Mouse (Mus musculus) cortical plate, adult 2 months (tissue): ENCODE data around the gene Mau2. TPM values are rescaled to one million over a fixed set of nuclear protein-coding genes. Genes with fewer than 3 reads are reported as not detected.

ENCODE experiments used
- H3K27ac ChIP-seq: fragments of 200-500 bp; 2 replicates; pipeline ENCODE4 v1.5.1; 2012; ENCODE audit warnings: low read length, control low read depth, inconsistent platforms; ENCODE audit not compliant: insufficient read depth
- H3K4me1 ChIP-seq: fragments of 200-500 bp; 2 replicates; pipeline ENCODE4 v1.6.1; 2011; ENCODE audit warnings: low read length; ENCODE audit not compliant: control insufficient read depth, insufficient read depth
- H3K4me3 ChIP-seq: fragments of 200-500 bp; 2 replicates; pipeline ENCODE4 v1.5.1; 2011; ENCODE audit warnings: mild to moderate bottlenecking, low read length, control low read depth; ENCODE audit not compliant: insufficient read depth
- CTCF ChIP-seq: fragments of 200-500 bp; IDR thresholded peaks from 2 replicates; pipeline ENCODE4 v1.5.1; 2011; ENCODE audit warnings: mild to moderate bottlenecking, control low read depth, low read length; ENCODE audit not compliant: insufficient read depth; ENCODE audit errors: extremely low read depth
- POLR2A ChIP-seq: fragments of 200-500 bp; IDR thresholded peaks from 2 replicates; pipeline ENCODE4 v1.6.1; 2011; ENCODE audit warnings: mild to moderate bottlenecking, low read length, control low read depth; ENCODE audit not compliant: insufficient read depth; ENCODE audit errors: extremely low read depth
- polyA plus RNA-seq: library from polyadenylated mRNA; depleted of rRNA; stranded (reverse); fragments of >200 nt; gene quantifications from 2 replicates; pipeline ENCODE4 v1.2.3, GENCODE M21; 2012; rRNA removed

Mau2 gene
- polyA plus RNA-seq, 1 experiment = 80.5 TPM

GRCm38 (mm10) chr8:69978456-69978855 is 64.1 kb downstream of the Mau2 start:
- Histone ChIP-seq H3K4me1 (no peaks in the 10 kb centered on the region), H3K4me3 (no peak overlapping the region), H3K27ac (no peak overlapping the region)
- no peak for TF ChIP-seq POLR2A
- TF ChIP-seq CTCF = no peak

GRCm38 (mm10) chr8:69974806-69975205 is 67.7 kb downstream of the Mau2 start:
- peak overlapping the region; percentile 68 for H3K4me3 ChIP-seq
- TF ChIP-seq CTCF (no peak), POLR2A (no peak)
- H3K27ac ChIP-seq = no peak overlapping the region
- peaks cover 1% of the 10 kb centered on the region; the same call in 1 of the 2 replicates for H3K4me1 ChIP-seq

GRCm38 (mm10) chr8:69974194-69974614 is 68.3 kb downstream of the Mau2 start:
- Histone ChIP-seq H3K27ac (0 out of 2 replicates have a peak overlapping the region, but pooled peaks have one; percentile 10), H3K4me3 (peak overlapping the region; percentile 68), H3K4me1 (peaks cover 1% of the 10 kb centered on the region; the same call in 1 of the 2 replicates)
- TF ChIP-seq POLR2A = peak; percentile 48; the same call in 1 of the 2 replicates
- no peak for TF ChIP-seq CTCF

GRCm38 (mm10) chr8:69973442-69974161 is 68.9 kb downstream of the Mau2 start:
- H3K27ac ChIP-seq = no peak overlapping the region
- peaks cover 1% of the 10 kb centered on the region; the same call in 1 of the 2 replicates for H3K4me1 ChIP-seq
- no peak for TF ChIP-seq POLR2A
- no peak for TF ChIP-seq CTCF
- H3K4me3 ChIP-seq = peak overlapping the region; percentile 68

GRCm38 (mm10) chr8:69973063-69973441 is 69.5 kb downstream of the Mau2 start:
- Histone ChIP-seq H3K4me3 (peak overlapping the region; percentile 68), H3K4me1 (peaks cover 1% of the 10 kb centered on the region; the same call in 1 of the 2 replicates), H3K27ac (no peak overlapping the region)
- TF ChIP-seq POLR2A (no peak), CTCF (no peak)

GRCm38 (mm10) chr8:69970880-69971279 is 71.7 kb downstream of the Mau2 start:
- Histone ChIP-seq H3K4me1 (peaks cover 1% of the 10 kb centered on the region; the same call in 1 of the 2 replicates), H3K27ac (no peak overlapping the region), H3K4me3 (no peak overlapping the region)
- TF ChIP-seq CTCF = no peak
- TF ChIP-seq POLR2A = no peak

GRCm38 (mm10) chr8:69967291-69967933 is 75.1 kb downstream of the Mau2 start:
- Histone ChIP-seq H3K4me3 (no peak overlapping the region), H3K4me1 (0 out of 2 replicates have a peak, but pooled peaks cover 1% of the 10 kb centered on the region), H3K27ac (no peak overlapping the region)
- TF ChIP-seq POLR2A = no peak

Other genes with a start within 250 kb of the Mau2 start
- 15.7 and 16.1 TPM in 2 replicates for gene Gmip, start 234.1 kb downstream of the Mau2 start, polyA plus RNA-seq
- 0.53 and 0.54 TPM in 2 replicates for gene Lpar2, start 220.3 kb downstream of the Mau2 start, polyA plus RNA-seq
- 32.0 and 35.4 TPM in 2 replicates for gene Pbx4, start 210.2 kb downstream of the Mau2 start, polyA plus RNA-seq
- 0.89 and 1.4 TPM in 2 replicates for gene Cilp2, start 155.0 kb downstream of the Mau2 start, polyA plus RNA-seq
- gene Tssk6, start 140.6 kb downstream of the Mau2 start, polyA plus RNA-seq = 0.29 and 0.40 TPM in 2 replicates
- 182 and 184 TPM in 2 replicates for gene Ndufa13, start 140.2 kb downstream of the Mau2 start, polyA plus RNA-seq
- gene Yjefn3, start 140.0 kb downstream of the Mau2 start, polyA plus RNA-seq = 34.2 and 35.7 TPM in 2 replicates
- 21.1 and 24.3 TPM in 2 replicates for gene Gatad2a, start 46.4 kb downstream of the Mau2 start, polyA plus RNA-seq
- 34.5 and 37.4 TPM in 2 replicates for gene Sugp1, start 79 bp upstream of the Mau2 start, polyA plus RNA-seq
- 4.8 and 6.4 TPM in 2 replicates for gene Tm6sf2, start 30.2 kb upstream of the Mau2 start, polyA plus RNA-seq
- gene Hapln4, start 40.7 kb upstream of the Mau2 start, polyA plus RNA-seq = 65.4 and 69.9 TPM in 2 replicates
- gene Ncan, start 78.1 kb upstream of the Mau2 start, polyA plus RNA-seq = 79.0 and 82.5 TPM in 2 replicates
- gene Nr2c2ap, start 88.6 kb upstream of the Mau2 start, polyA plus RNA-seq = 22.5 and 25.2 TPM in 2 replicates
- 18.0 and 18.5 TPM in 2 replicates for gene Rfxank, start 96.4 kb upstream of the Mau2 start, polyA plus RNA-seq
- 107 and 108 TPM in 2 replicates for gene Borcs8, start 96.8 kb upstream of the Mau2 start, polyA plus RNA-seq
- 0.17 and 0.19 TPM in 2 replicates for gene Mef2b, start 97.0 kb upstream of the Mau2 start, polyA plus RNA-seq
- 55.9 and 74.3 TPM in 2 replicates for gene Tmem161a, start 129.6 kb upstream of the Mau2 start, polyA plus RNA-seq
- 55.9 and 56.8 TPM in 2 replicates for gene Slc25a42, start 169.6 kb upstream of the Mau2 start, polyA plus RNA-seq
- gene Sugp2, start 191.5 kb upstream of the Mau2 start, polyA plus RNA-seq = 105 and 121 TPM in 2 replicates
- 55.9 and 58.0 TPM in 2 replicates for gene Armc6, start 191.7 kb upstream of the Mau2 start, polyA plus RNA-seq
- gene Homer3, start 240.1 kb upstream of the Mau2 start, polyA plus RNA-seq = 11.6 and 22.6 TPM in 2 replicates